Mouse (Mus musculus) lung, postnatal 0 days (tissue): Measurements from ENCODE around the gene Gm4778. TPM values are rescaled to one million over a fixed set of nuclear protein-coding genes. Genes with fewer than 3 reads are reported as not detected.
"Not testable (repeated sequence)": the region's sequence is repeated elsewhere in the genome, so short reads cannot be mapped to it uniquely, and the experiment has no call there.

Source experiments
- ATAC-seq: fragments of 200-750 bp; cut with Nextera tagmentation; 2 replicates; pipeline ENCODE4 v1.8.0; 2017; ENCODE audit warnings: moderate library complexity
- DNase-seq: peaks from one replicate; pipeline ENCODE4 v3.0.0-alpha.2; 2016; ENCODE audit warnings: low spot score
- H3K27ac ChIP-seq: fragments of 300-500 bp; sonication (generic); 2 replicates; pipeline ENCODE4 v1.5.1; 2014; ENCODE audit warnings: antibody characterized with exemption, mild to moderate bottlenecking, low read length, mixed read lengths
- H3K27me3 ChIP-seq: fragments of 300-500 bp; sonication (generic); replicated peaks from 2 replicates; pipeline ENCODE4 v1.6.1; 2014; ENCODE audit warnings: low read length, mixed read lengths; ENCODE audit not compliant: insufficient read depth
- H3K36me3 ChIP-seq: fragments of 300-500 bp; sonication (generic); 2 replicates; pipeline ENCODE4 v1.6.1; 2014; ENCODE audit warnings: low read length, mixed read lengths; ENCODE audit not compliant: insufficient read depth
- H3K4me1 ChIP-seq: fragments of 300-500 bp; sonication (generic); 2 replicates; pipeline ENCODE4 v1.6.1; 2014; ENCODE audit warnings: antibody characterized with exemption, low read depth, low read length, mixed read lengths; ENCODE audit not compliant: insufficient read depth
- H3K4me2 ChIP-seq: fragments of 300-500 bp; sonication (generic); replicated peaks from 2 replicates; pipeline ENCODE4 v1.6.1; 2014; ENCODE audit warnings: low read depth, mild to moderate bottlenecking, low read length, moderate library complexity, mixed read lengths
- H3K4me3 ChIP-seq: fragments of 300-500 bp; sonication (generic); 2 replicates; pipeline ENCODE4 v1.5.1; 2014; ENCODE audit warnings: low read depth, low read length
- H3K9ac ChIP-seq: fragments of 300-500 bp; sonication (generic); replicated peaks from 2 replicates; pipeline ENCODE4 v1.6.1; 2014; ENCODE audit warnings: low read depth, mild to moderate bottlenecking
- H3K9me3 ChIP-seq: fragments of 300-500 bp; sonication (generic); 2 replicates; pipeline ENCODE4 v1.6.1; 2016; ENCODE audit warnings: low read length, mixed read lengths
- CTCF ChIP-seq: IDR thresholded peaks from 2 replicates; pipeline ENCODE4 v1.5.1; 2016; ENCODE audit warnings: antibody characterized with exemption, mild to moderate bottlenecking
- EP300 ChIP-seq: IDR thresholded peaks from 2 replicates; pipeline ENCODE4 v1.6.1; 2016; ENCODE audit warnings: antibody characterized with exemption, mild to moderate bottlenecking, control low read depth
- WGBS: fragments of 180-500 bp; shearing (Covaris S2); extraction: QIAGEN DNeasy Blood & Tissue Kit; methylation state at CpG from one replicate; pipeline ENCODE4 v1.1.7; 2014; 5-methylcytosine and 5-hydroxymethylcytosine counted together
- polyA plus RNA-seq: library from polyadenylated mRNA; unstranded; fragments of >200 nt; fragmentation: Nextera tagmentation; extraction: Ambion mirVana; gene quantifications from 2 replicates; pipeline ENCODE4 v1.2.1, GENCODE M21; 2015

Gene Gm4778
- not detected in 2 replicates for polyA plus RNA-seq

- not testable (repeated sequence) for H3K4me3 ChIP-seq, H3K9me3 ChIP-seq, H3K27me3 ChIP-seq, H3K4me1 ChIP-seq, H3K27ac ChIP-seq, H3K4me2 ChIP-seq, H3K36me3 ChIP-seq, ATAC-seq, DNase-seq, H3K9ac ChIP-seq
- no CpG with 5 or more reads among the region's 1 CpGs for WGBS
These were observed at the start of gene Gm4778 for GRCm38 (mm10) chr3:94263736-94264135. Gene Gm4778, plus strand, starts transcription at chr3:94264036.

- TF ChIP-seq EP300 = no peak
- peak; percentile 39 for TF ChIP-seq CTCF
- Histone ChIP-seq H3K9me3 (no peaks in the 10 kb centered on the region), H3K4me3 (no peak overlapping the region), H3K27ac (no peak overlapping the region), H3K36me3 (no peaks in the 10 kb centered on the region), H3K9ac (no peak overlapping the region), H3K4me1 (no peaks in the 10 kb centered on the region), H3K4me2 (no peak overlapping the region), H3K27me3 (no peaks in the 10 kb centered on the region)
- no peak for DNase-seq
- no peak for ATAC-seq
- WGBS = 49% methylated on average over 6 of the region's 6 CpGs
These were observed 3.2 kb upstream of the Gm4778 start for GRCm38 (mm10) chr3:94260598-94260997.

- TF ChIP-seq CTCF = no peak
- Histone ChIP-seq H3K9me3 (no peaks in the 10 kb centered on the region), H3K4me2 (no peak overlapping the region), H3K9ac (no peak overlapping the region), H3K4me1 (no peaks in the 10 kb centered on the region), H3K36me3 (no peaks in the 10 kb centered on the region), H3K27me3 (no peaks in the 10 kb centered on the region), H3K27ac (no peak overlapping the region), H3K4me3 (no peak overlapping the region)
- DNase-seq (no peak), ATAC-seq (no peak)
- 86% methylated on average over 11 of the region's 11 CpGs for WGBS
These were observed 12.2 kb downstream of the Gm4778 start for GRCm38 (mm10) chr3:94275991-94276390.

- Histone ChIP-seq H3K9me3 (no peaks in the 10 kb centered on the region), H3K27me3 (no peaks in the 10 kb centered on the region)
- WGBS = 76% methylated on average over 1 of the region's 1 CpGs
These were observed 41.6 kb downstream of the Gm4778 start for GRCm38 (mm10) chr3:94305457-94305856.

GRCm38 (mm10) chr3:94306975-94307374, 43.1 kb downstream of the Gm4778 start:
- Histone ChIP-seq H3K27me3 (no peaks in the 10 kb centered on the region), H3K4me2 (no peak overlapping the region), H3K4me1 (no peaks in the 10 kb centered on the region), H3K9ac (no peak overlapping the region), H3K36me3 (no peaks in the 10 kb centered on the region), H3K27ac (no peak overlapping the region), H3K4me3 (no peak overlapping the region), H3K9me3 (no peaks in the 10 kb centered on the region)
- no peak for DNase-seq
- ATAC-seq = no peak
- TF ChIP-seq EP300 (no peak), CTCF (no peak)

More at GRCm38 (mm10) chr3:94305457-94305856, 41.6 kb downstream of the Gm4778 start:
- TF ChIP-seq CTCF = no peak
- TF ChIP-seq EP300 = no peak
- Histone ChIP-seq H3K4me1 (no peaks in the 10 kb centered on the region), H3K4me2 (no peak overlapping the region), H3K4me3 (no peak overlapping the region), H3K9ac (no peak overlapping the region), H3K27ac (no peak overlapping the region), H3K36me3 (no peaks in the 10 kb centered on the region)
- ATAC-seq (no peak), DNase-seq (no peak)

- peak within 1 kb of the TSS; percentile 80 for H3K27ac ChIP-seq
- peak within 1 kb of the TSS; percentile 54 for H3K9ac ChIP-seq
- peak within 1 kb of the TSS; percentile 65 for H3K4me2 ChIP-seq
- no peaks in the 10 kb centered on the region for H3K27me3 ChIP-seq
- DNase-seq = peak; percentile 99
- 1% methylated on average over 47 of the region's 47 CpGs for WGBS
- H3K4me3 ChIP-seq = peak within 1 kb of the TSS; percentile 63
- ATAC-seq = peak; percentile 100
- H3K9me3 ChIP-seq = no peaks in the 10 kb centered on the region
- TF ChIP-seq CTCF = no peak; the same call in 1 of the 2 replicates
- TF ChIP-seq EP300 = peak; percentile 46; the same call in 1 of the 2 replicates
- H3K4me1 ChIP-seq = no peaks in the 10 kb centered on the region
- no peaks in the 10 kb centered on the region for H3K36me3 ChIP-seq
These were observed 46.0 kb downstream of the Gm4778 start, which contains the start of gene Them4 for GRCm38 (mm10) chr3:94309633-94310363. Gene Them4, plus strand, starts transcription at chr3:94310089.
